Mouse (Mus musculus) heart, adult 8-10 months (tissue): ENCODE data around the gene Obp1b. TPM values are rescaled to one million over a fixed set of nuclear protein-coding genes. Genes with fewer than 3 reads are reported as not detected.
"Not testable (repeated sequence)": the region's sequence is repeated elsewhere in the genome, so short reads cannot be mapped to it uniquely, and the experiment has no call there.

ENCODE experiments used
- DNase-seq: peaks from one replicate; pipeline ENCODE4 v3.0.0; 2022; ENCODE audit warnings: low spot score
- total RNA-seq, 4 experiments: library from RNA; stranded (reverse); gene quantifications; 2 replicates each; pipeline ENCODE4 v1.2.4; 2022

Obp1b gene
- not detected for total RNA-seq

DNA sequence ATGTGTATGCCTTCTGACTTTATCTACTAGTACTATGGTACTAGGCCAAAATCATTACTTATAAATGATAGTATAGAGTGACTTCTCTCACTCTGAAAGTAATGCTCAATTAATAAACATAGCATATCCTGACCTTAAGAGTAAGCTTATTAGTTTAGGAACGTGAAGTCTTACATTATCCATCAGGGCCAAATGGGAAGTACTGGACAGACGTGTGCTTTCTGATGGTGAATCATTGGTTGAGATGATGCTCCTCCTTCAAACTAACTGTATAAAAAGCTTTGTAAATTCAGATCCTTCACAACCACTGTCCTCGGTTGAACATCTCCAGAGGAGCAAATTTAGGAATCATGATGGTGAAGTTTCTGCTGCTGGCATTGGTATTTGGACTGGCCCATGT is at the start of gene Obp1b:
Gene Obp1b, plus strand, starts transcription at position 301 of the 400 bp plus-strand sequence.
- DNase-seq: not testable (repeated sequence)

DNA sequence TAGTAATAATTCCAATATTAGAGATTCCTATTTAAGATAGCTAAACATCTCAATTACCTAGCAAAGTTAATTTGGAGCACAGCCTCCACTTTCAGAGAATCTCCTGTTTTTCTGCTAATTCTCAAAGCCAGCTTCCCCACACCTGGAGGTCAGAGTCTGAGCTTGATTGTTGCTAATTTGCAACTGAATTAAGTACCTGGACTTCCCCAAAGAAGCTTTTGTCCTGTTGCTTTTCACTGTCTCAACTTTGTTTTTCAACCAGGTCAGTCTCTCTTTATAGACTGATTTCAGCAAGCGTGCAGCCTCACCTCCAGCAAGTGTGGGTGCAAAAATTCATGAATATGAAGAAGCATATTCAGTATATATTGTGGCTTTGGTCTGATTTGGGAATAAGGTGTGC is 15.6 kb downstream of the Obp1b start:
- not testable (repeated sequence) for DNase-seq

DNA sequence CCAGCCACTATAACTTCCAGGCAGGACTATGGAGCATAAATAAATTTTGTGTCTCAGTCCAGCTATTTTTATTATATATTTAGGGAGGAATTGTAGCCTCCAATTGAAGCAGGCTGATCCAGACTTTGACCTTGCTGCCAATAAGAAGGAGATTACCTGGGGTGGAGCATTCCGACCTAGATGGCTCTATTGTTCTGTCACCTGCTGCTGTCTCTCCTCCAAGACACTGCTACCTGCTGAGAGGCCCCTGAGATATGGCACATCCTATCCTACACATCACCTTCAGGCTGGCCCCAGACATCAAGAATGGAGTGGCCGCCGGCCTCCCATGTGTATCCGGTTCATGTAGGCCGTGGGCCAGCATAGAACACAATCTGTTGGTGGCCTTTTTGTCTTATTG is 16.3 kb downstream of the Obp1b start:
- no peak for DNase-seq

Other genes with a start within 250 kb of the Obp1b start
- gene Obp1a, start 95.4 kb upstream of the Obp1b start, total RNA-seq: not detected
- gene Gm5938, start 61.3 kb upstream of the Obp1b start, total RNA-seq: not detected
- gene Gm14743, start 59.1 kb downstream of the Obp1b start, total RNA-seq: not detected
- gene 4930480E11Rik, start 182.9 kb downstream of the Obp1b start, total RNA-seq: not detected